Mouse (Mus musculus) megakaryocyte, embryonic 14.5 days (primary cell): ENCODE results near the gene Vstm2b.

Experiments
- FLI1 ChIP-seq: IDR thresholded peaks from 2 replicates; pipeline ENCODE4 v1.6.1; 2012; ENCODE audit warnings: low read length, inconsistent platforms, mixed read lengths
- GATA1 ChIP-seq: IDR thresholded peaks from 3 replicates; pipeline ENCODE4 v1.6.1; 2012; ENCODE audit warnings: mixed read lengths, low read length, inconsistent platforms, borderline replicate concordance

GRCm38 (mm10) chr7:40898711-40899375, 715 bp downstream of the Vstm2b start:
- TF ChIP-seq FLI1: no peak
- no peak for TF ChIP-seq GATA1
